Mouse (Mus musculus) brain, embryonic 14.5 days (tissue): ENCODE measurements around the gene Gga1.

Experiments
- CTCF ChIP-seq: fragments of 200-500 bp; IDR thresholded peaks from 2 replicates; pipeline ENCODE4 v1.5.1; 2012; ENCODE audit warnings: inconsistent platforms, mild to moderate bottlenecking, moderate library complexity, borderline replicate concordance; ENCODE audit not compliant: insufficient read depth, insufficient read length; ENCODE audit errors: extremely low read depth
- POLR2A ChIP-seq: fragments of 200-500 bp; IDR thresholded peaks from 2 replicates; pipeline ENCODE4 v1.6.1; 2012; ENCODE audit warnings: mild to moderate bottlenecking, inconsistent platforms, borderline replicate concordance; ENCODE audit not compliant: poor library complexity, insufficient read depth, insufficient read length, severe bottlenecking; ENCODE audit errors: extremely low read depth

DNA sequence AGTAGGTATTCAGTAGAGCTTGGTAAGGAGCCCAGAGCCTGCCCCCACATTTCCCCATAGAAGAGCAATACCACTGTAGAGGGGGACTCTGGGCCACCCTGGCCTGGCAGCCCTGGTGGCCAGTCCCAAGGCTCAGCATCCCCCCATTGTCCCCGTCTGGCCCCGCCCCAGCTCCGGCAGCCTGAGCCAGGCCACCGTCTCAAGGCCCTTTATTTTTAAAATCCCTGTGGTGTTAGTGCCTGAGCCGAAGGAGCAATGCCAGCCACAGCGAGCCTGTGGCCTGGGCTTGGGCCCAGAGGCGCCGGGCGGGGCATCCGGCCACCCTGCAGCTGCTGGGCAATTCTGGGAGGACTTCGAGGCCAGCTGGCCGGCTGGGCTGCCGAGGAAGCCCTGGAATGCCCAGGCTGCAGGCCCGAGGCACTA is 44.3 kb upstream of the Gga1 start:
- TF ChIP-seq POLR2A = no peak
- no peak for TF ChIP-seq CTCF
